Mouse (Mus musculus): Measurements from ENCODE around the gene 1700001P01Rik.

The 1700001P01Rik gene

DNA sequence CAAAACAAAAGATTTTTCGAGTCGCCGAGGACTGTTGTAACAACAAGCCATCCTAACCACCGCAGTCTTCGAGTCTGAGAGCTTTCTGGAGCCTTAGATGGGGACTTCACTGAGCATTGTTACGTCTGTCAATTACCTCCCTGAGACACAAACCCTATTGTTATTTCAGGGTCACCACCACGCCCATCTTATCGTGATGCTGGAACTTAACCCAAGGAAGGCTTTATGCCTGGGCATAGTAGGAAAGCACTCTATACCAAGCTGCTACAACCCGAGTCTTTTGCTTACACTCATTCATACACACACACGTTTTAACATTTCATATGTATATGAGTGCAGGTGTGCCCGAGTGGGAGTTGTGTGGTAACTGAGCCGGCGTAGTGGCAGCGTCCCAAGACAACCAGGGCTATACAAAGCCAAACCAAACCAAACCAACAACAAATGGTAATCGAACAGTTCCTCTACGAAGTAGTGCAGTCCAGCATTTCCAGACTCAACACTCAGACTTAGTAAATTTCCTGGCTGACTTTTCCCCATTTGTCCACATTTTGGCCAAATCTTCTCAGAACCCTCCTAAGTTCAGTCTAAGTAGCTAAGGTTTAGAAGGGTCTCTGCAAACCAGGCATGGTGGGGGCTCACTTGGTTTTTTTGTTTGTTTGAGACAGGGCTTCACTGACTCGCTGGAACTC lies at the start of gene 1700001P01Rik:
TSS of gene 1700001P01Rik (minus strand) at position 111 of the 689 bp plus-strand sequence.
- no peak for DNase-seq

DNA sequence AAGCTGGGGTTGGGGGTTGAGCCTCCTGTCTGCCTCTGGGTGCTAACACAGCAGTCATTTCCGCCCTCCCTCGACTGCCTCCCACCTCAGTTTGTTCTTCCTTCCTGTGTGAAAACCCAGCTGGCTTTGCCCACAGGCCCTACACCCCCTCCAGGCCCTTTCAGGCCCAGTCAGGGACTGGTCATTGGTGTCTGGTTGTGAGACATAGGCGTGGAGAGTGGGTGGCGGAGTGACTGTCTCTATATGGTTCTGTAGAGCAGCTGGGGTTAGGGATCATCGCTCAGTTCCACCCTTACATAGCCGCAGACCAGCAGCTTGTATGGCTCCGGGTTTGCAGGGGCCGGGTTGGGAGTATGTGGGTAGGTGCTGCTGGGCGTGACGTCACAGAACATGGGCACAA lies 49.6 kb upstream of the 1700001P01Rik start:
- peak; percentile 85 for DNase-seq

DNA sequence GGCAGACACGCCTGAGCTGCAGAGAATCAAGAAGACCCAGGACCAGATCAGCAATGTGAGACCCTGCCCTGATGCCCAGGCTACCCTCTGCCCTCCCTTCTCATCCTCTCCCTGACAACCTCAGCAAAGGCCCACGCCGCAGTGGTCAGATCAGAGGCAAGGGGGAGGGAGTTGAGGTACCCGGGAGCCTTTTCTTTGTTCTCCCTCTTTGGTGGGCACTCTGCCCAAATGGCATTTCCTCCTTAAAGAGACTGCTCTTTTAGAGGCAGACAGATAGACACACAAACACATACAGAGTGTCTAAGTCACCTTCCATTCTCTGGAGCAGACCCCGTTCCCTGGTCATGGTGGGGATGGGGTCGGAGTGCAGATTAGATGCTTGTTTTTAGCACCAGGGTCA lies 49.2 kb upstream of the 1700001P01Rik start:
- no peak for DNase-seq

DNA sequence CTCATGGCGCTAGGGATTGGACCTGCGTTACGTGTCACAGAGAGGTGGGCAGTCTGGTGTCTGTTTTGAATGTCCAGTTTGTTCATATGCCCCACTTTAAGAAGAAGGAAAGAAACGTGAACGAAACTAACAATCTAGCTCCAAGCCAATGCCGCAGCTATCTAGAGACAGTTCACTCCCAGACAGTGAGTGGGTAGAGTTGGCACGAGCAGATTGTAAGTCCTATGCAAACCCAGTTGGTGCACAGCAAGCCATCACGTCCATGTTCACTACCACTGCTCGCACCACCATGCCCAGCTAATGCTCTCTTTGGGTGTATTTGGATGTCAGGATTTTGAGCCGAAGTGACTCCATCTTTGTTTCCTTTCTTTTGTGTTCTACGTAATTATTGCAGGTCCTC lies 48.5 kb upstream of the 1700001P01Rik start:
- DNase-seq: no peak

DNA sequence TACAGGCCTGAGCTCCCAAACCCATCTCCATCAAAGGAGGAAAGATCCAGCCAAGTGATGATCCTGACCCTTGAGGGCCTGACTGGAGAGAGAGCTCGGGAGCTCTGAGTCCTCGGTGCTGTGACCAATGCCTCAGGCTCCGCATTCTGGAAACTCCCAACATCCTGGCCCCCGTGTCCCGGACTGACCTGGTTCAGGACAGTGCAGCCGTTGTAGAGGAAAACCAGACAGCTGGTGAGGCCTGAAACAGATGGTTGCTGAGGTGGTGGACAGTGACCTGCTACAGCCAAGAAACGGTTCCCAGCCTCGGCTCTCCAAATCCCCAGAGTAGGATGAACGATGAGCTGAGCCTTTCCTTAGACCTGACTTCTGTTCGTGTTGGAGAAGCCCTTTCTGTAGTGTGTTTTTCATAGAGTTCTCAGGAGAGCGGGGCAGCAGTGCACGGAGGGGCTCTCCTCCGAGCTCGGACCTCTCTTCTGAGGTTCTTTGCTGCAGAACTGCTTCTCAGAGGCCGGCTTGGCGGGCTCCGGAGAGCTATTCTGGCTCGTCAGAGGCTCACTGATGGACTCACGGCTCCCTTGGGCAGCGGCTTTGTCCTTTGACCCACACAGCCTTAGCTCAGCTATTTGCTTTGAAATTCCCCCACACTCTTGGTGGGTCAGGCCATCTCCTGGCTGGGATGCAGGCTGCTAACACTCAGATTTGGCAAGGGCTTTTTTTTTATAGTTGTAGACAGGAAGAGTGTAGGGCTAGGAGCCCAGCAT lies 47.3 kb upstream of the 1700001P01Rik start:
- no peak for DNase-seq

DNA sequence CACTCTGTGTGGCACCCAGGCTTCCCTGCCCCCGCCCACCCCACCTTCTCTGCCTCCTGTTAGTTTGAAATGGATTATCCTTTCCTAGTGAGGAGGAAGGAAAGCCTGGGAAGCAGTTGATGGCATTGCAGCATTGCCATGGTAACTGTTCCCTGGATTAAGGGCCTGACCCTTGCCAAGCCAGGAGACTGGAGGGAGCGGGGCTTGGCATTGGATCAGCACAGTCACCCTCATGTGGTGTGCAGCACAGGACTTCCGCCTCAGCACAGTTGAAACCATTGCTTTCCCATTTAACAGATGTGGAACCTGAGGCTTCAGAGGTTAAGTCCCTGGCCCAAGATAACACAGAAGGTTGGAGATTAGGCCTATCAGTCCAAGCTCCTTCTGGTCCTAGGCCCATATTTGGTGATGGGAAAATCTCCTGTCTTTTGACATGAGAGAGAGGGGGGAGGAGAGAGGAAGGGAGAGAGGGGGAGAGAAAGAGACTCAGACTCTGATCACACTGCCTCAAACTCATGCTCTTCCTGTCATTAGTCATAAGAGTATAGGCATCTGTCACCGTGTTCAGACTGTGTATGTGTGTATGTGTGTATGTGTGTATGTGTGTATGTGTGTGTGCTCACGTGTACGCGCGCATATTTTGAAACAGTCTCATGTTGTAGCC lies 45.8 kb upstream of the 1700001P01Rik start:
- no peak for DNase-seq

DNA sequence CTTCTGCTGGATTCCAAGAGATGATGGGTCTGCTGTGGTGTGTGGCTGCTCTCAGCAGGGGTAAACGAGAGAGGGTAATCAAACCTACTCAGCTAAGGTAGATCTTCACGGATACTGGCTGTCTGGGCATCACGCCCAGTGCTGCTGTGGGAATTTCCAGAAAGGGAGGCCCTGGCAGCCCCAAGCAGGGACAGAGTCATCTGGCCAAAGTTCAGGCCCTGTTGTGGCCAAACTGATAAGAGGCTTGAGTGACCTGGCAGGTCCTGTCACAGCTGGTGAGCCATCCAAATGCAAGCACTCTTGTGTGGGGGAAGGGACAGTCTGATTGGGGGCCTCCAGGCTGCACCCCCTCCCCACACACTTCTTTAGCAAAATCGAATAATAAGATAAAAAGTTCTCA lies 45.1 kb upstream of the 1700001P01Rik start:
- no peak for DNase-seq

DNA sequence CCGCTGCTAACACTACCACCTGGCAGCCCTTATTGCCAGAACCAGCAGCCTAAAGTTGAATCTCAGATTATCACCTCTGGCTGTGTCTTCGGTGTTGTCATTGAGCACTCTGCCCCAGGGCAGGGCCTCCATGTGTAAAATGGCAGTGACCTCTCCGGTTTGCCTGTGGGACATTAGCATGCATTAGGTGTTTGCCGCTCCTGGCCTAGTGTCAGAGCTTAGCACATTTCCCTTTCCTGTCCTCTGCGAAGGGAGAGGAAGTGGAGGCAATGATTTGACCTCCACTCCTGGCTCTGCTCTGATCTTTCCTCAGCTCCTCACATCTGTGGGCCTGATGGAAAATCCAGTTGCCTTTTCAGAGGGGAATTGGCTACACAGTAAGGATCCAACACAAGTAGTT lies 44.2 kb upstream of the 1700001P01Rik start:
- no peak for DNase-seq

DNA sequence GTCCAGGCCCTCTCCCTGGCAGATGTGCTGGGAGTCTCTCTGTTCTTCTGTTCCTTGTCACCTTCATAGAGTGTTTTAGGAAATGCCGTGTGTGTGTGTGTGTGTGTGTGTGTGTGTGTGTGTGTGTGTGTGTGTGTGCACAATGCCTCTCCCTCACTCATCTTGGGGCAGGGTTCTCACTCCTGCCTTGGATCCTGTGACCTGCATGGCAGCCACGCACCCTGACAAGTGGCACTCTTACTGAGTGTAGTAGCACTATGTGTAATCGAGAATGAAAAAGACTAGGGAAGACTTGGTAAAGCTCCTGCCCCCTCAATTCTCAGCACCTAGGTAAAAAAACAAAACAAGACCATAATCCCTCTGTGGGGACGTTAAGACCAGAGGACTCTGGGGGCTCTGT lies 43.4 kb upstream of the 1700001P01Rik start:
- no peak for DNase-seq

DNA sequence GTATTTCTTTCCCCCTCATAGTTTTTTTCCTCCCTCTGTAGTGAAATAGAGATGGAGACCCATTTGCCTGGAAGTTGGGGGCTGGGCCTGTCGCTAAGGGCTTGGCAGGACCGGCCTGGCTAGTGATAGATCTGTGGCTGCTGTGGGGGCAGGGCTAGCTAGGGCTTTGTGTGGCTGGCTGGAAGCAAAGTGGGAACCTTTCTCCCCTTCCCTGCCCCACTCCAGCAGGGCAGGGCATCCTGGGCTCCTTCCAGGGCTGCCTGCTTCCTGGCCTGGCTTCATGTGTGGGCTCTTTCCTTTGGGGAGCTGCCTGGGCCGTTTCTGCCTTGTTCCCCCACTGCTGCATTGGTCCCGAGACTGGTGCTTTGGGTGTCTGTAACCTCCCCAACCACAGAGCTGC lies 42.9 kb upstream of the 1700001P01Rik start:
- DNase-seq: no peak

DNA sequence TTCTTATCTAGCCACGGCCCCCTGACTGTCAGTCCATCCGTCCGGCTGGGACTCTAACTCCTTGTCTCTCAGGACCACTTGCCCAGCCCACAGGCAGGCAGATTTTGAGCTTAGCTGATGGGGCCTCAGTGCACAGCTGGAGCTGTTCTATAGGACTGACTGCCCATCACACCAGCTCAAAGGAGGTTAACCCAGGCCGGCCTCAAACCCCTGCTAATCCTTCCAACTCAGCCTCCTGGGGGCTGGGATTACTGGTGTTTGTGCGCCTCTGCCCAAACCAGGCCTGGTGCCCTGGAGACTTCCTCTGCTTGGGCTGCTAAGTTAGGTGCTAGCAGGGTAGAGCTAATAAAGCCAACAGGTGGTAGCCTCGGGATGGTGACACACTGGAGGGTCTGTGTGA lies 42.3 kb upstream of the 1700001P01Rik start:
- no peak for DNase-seq

DNA sequence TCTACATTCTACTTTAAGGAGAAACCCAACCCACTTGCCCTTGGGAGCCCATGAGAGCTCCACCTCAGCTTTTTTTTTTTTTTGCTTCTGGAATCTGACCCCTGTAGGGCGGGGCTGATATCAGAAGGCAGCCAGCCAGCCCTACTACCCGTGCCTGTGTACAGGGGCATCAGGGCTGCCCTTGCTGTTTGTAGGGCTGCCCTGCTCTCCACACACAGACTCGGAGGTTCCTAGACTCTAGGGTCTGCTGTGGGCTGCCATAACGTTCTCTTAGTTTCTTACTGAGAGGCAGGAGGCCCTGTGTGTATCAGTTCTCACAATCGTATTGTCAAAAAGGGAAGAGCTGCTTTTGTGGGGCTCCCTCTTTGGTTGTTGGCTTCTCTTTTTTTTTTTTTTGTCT lies 41.7 kb upstream of the 1700001P01Rik start:
- no peak for DNase-seq

DNA sequence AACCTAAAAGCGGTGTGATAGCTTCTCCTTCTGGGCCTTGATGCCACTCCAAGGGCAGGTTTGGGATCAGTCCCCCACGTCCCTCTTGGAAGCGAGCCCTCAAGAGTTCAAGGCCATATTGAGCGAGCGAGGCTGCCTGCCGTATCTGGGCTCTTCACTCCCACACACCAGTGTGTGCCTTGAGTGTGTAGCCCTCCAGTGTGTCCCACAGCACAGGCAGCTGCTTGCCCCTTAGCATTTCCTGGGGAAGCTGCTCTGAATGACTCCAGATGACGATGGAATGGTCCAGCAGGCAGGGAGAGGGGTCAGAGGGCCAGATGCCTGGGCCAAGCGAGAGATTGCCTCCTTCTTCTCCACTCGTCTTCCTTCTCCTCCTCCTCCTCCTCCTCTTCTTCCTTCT lies 41.2 kb upstream of the 1700001P01Rik start:
- no peak for DNase-seq

DNA sequence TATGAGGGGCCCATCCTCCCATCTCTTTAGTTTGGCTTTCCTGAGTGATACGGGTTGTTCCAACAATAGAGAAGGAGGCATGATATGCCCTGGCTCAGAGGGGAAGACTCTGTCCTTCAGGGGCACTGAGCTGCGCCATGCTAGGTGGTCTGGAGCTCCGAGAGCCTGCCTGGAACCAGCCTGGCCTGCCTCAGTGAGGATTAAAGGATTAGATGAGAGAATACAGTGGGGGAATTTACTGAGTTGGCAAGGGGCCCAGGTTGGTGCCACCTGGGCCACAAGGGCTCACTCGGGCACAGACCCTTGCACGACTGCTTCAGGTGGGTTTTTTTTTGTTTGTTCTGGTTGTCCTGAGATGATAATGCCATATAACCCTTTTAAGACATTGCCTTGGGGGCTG lies 40.5 kb upstream of the 1700001P01Rik start:
- no peak for DNase-seq

DNA sequence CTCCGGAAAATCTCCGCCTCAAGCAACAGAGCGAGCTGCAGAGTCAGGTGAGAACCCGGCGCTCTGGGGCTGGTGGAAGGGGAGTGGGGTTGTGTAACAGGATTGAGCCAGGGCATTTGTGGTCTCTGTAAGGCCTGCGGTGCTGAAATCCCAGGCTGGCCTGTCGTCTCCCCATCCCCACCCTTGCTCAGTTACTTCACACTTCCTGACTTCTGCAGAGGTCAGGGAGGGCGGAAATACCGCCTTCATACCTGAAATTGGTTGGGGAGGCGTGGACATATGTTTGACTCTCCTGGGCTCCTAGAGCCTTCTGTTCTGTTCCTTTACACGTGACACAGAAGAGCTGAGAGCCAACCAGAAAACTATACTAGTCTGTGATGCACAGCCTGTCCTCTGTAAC lies 40.0 kb upstream of the 1700001P01Rik start:
- DNase-seq: no peak

DNA sequence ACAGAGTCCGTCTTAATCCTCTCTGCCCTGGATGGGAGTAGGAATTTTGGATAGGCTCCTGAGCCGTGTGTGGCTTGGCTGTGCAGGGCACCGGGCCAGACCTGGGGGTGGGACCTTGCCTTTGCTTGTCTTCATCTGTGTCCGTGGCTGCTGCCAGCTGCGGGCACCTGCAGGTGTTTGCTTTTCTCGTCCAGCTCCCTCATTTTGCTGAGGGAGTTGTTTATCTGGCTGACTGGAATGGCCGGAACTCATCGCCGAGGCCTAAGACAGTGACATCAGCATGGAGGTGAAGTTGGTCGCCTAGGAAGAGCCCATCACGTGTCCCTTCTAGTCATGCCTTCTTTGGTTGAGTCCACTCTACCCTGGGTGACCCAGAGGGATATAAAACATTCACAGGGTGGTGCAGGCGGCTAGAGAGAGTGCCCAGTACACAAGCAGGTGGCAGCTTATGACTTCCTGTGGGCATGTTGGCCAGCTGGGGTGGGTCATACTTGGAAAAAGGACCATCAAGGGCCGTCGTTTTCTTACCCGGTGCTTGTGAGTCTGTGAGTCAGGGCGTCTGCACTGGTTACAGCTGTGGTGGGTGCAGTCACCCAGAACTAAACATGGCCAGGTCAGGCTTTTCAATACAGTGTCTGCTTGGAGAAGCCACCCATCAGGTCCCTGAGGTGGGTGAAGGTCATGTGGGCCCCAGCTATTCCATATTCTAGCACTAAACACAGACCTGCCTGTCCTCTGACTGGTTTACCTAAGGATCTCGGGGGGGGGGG lies 38.2 kb upstream of the 1700001P01Rik start:
- no peak for DNase-seq

DNA sequence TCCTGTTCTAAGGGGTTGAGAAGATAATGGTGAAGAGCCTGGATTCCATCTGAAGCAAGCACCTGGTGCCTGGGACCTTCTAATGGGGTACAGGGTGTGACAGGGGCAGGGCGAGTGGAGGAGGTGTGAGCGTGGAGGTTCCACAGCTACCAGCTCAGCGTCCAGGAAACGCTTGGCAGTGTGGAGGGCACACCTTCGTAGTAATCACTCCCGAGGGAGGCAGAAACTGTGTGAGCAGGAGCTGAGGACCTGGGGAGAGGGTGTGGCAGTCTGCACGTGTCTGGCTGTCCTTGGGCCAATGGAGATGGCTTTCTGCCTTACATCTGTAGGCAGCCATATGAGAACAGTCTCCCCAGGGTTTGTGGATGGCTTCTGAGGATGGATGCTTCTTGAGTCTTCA lies 37.4 kb upstream of the 1700001P01Rik start:
- DNase-seq: no peak

DNA sequence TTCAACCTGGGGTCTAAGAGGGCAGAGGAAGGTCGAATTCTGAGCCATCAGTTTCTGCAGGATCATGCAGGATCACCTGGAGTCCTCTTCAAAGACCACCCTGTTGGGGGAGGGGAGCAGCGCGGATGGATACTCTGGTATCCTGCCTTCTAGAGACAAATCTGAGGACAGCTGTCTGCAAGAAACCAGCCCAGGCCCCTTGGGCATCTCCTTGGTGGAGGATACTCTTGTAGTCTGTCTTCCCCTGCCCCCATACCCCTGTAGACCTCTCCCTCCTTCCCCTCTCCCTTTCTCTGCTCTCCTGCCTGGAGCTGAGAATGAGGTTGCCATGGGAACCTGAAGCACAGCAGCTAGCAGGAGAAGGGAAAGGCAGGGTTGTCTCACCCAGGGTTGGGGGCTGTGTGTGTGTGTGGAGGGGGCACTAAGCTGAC lies 36.8 kb upstream of the 1700001P01Rik start:
- DNase-seq: no peak

DNA sequence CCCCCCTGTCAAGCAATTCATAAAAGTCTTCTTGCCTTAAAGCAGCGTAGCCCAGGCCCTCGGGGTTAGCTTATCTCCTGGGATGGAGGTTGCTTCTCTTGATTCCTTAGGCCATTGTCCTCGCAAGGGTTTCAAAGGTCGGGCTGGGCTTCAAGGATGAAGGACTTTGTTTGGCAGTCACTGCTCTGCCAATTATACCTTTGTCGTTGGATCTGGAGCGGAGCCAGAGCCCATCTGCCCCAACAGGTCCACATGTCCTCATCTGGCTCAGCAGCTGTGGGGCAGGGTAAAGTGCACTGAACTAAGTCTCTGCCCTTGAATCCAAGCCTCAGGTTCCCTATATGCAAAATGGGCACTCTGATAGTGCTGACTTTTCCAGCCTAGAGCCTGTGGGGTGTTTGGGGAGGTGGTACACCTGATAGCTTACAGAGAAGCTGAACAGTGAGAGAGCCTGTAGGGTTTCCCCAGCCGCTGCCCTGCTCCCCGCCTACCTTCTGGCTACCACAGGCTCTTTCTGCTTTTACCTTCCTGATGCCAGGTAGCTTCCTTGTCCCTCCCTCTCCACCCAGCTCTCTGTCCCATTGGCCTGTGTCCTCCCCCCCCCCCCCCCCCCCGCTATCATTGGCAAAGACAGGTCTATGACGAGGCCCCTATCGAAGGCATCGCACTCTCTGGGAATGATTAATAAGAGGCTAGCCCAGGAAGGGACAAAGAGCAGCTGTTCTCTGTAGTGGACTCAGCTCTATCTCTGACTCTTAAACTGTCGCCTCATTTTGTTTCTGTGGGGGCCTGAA lies 36.0 kb upstream of the 1700001P01Rik start:
- no peak for DNase-seq

DNA sequence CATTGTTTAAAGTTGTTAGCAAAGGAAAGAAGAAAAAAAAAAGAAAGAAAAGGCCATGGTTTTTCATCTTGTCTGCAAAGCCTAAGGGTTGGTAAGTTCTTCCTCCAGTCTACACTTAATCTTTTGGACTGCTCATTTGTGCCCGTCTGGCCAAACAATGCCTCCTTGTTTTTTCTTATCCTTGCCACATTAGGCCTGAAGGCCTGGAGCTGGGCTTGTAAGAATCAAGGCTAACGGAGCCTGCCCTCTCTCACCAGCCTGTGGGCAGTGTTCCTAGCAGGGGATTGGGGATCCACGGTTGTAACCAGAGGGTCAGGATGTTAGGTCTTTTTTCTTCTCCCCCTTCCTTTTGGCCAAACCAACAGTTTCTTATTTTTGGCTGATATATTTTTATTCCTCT lies 35.3 kb upstream of the 1700001P01Rik start:
- DNase-seq: no peak

DNA sequence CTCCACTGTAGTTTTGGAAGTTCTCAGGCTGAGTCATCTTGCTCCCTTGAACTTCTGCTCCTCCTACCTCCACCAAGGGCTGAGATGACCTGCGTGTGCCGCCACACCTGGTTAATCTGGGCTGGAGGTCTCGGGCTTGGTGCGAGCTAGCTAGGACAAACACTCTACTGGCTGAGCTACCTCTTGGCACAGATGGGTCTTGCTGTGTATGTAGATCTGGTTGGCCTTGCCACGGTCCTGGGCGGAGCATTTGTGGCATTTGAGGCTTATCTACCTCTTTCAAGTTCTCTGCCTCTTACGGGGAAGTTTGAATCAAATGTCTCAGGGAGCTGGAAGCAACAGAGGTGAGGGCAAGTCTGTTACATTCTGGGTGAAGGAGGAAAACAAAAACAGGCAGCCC lies 34.6 kb upstream of the 1700001P01Rik start:
- DNase-seq: peak; percentile 54
